Mouse (Mus musculus): ENCODE data around the gene Cdc42ep4.

Gene Cdc42ep4

DNA sequence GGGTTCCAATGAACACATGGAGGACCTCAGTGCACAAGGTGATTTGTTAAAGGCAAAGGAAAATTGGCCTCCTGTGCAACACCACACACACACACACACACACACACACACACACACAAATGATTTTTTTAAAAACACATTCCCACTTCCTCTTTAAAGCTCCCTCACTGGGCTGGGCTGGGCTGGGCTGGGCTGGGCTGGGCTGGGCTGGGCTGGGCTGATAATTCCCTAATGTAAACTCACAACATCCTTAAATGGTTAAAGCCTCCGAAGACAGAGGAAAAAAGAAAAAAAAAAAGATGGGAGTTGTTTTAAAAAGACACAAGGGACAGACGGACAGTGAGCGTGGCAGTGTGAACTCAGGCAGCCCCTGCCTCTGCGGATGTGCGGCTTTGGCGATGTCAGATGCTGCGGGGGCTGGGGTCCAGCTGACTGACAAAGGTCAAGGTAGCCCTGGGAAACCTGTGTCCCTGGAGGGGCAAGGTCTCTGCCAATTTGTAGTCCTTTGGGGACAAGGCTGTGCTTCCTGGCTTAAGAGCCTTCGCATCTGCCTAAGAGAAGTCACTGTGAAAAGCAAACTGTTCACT is 26.3 kb upstream of the Cdc42ep4 start:
- in situ Hi-C loops (cut with MboI, MseI): no loop called here

GRCm38 (mm10) chr11:113776851-113777511 is 25.3 kb upstream of the Cdc42ep4 start:
- in situ Hi-C loops (cut with MboI, MseI): no loop called here

DNA sequence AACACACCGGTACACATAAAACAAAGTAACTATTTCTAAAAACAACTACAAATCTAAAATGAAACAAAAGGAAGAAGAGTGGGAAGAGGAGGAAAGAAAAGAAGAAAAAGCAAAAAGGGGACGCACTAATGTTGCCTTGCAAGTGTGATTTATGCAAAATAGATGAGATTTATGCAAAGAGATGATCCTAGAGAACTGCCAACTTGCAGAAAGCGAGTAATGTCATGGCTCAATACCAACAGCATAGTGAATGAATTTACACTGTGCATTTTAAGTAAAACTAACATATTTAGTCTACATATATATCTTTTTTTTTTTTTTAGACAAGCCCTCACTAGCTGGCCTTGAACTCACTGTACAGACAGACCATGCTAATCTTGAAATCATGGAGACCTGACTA is 23.1 kb upstream of the Cdc42ep4 start:
- in situ Hi-C loops (cut with MboI, MseI): no loop called here

DNA sequence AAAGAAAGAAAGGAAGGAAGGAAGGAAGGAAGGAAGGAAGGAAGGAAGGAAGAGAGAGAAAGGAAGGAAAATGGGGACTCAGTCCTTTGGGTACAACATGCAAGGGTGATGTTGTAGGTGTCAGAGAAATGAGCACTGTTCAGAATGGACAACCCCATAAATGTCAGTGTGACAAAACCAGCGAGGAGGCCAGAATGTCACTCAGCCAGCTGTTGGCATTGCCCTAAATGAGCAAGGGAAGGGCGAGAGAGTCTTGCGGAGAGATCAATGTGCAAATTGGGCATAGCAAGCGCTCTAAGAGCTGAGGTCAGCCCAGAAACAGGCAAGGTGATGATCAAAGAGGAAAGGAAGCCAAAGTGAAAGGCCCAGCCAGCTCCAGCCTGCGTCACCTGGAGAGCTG is 21.5 kb upstream of the Cdc42ep4 start:
- in situ Hi-C loops (cut with MboI, MseI): no loop called here

GRCm38 (mm10) chr11:113771187-113771586 is 19.5 kb upstream of the Cdc42ep4 start:
- in situ Hi-C loops (cut with MboI, MseI): no loop called here

- in situ Hi-C loops (cut with MboI, MseI): no loop called here
Observed at GRCm38 (mm10) chr11:113768356-113768755, 16.7 kb upstream of the Cdc42ep4 start.

DNA sequence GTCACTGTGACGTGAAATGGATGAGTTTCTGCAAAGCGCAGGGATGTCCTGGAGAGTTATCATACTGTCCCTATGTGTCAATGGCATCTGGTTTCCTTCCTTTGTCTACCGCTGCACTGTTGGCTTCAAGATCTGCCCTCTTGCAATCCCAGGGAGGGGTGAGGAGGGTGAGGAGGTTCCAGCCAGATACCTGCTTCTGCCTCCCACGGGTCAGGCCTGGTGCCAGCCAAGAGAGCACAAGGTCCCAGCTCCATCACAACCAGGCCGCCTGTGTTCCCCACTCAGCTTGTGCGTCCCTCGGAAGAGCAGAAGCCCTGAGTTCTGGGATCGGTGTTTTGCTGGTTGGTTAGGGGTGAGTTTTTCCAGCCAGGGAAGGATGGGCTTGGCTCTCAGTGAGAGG is 15.6 kb upstream of the Cdc42ep4 start:
- in situ Hi-C loops (cut with MboI, MseI): no loop called here

- in situ Hi-C loops (cut with MboI, MseI): no loop called here
Observed at GRCm38 (mm10) chr11:113766284-113766985, 14.8 kb upstream of the Cdc42ep4 start.

- in situ Hi-C loops (cut with MboI, MseI): no loop called here
Observed at GRCm38 (mm10) chr11:113764132-113764849, 12.6 kb upstream of the Cdc42ep4 start.

DNA sequence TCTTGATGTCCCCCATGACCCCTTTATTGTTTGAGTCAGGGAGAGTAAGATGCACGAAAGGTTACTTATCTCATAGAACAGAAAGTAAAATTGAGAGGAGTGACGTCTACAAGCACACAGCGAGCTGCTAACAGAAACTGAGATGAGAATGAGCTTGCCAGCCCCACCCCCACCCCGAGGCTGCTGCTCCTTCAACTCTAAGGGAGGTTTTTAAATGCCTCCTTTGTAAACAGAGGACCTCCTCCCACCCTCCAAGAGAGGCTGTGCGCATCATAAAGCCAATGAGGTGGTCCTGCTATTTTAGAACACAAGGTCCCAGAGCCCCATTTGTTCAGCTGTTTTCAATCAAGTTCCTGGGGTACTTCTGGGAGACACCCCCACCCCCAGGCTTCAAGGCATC is 11.8 kb upstream of the Cdc42ep4 start:
- in situ Hi-C loops (cut with MboI, MseI): no loop called here

DNA sequence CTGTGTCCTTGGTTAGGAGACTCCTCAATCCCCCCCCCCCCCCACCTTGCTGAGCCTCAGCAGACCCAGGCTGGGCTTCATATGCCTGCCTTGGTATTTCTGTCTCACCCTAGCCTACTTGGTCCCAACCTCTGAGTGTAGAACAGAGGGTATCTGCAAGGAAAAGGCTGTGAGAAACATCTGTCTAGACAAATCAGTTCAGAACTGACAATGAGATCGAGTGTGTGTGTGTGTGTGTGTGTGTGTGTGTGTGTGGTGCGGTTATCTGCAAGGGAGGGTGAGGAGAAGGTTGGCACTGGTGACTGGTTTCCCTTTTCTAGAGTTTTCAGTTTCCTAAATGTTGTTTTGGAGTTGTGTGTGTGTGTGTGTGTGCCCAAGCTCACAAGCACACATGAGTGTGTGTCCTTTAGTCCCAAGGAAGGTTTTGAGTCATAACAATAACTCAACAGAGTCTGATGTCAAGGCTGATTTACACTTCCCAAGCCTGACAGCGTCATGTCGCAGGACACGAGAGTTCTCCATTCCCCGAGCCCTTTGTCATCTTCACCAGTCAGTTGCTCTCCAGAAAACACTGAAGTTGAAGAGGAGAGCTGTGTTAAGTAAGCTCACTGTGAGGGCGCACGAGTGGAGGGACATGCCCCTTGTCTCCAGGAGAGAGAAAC is 10.6 kb upstream of the Cdc42ep4 start:
- in situ Hi-C loops (cut with MboI, MseI): no loop called here

DNA sequence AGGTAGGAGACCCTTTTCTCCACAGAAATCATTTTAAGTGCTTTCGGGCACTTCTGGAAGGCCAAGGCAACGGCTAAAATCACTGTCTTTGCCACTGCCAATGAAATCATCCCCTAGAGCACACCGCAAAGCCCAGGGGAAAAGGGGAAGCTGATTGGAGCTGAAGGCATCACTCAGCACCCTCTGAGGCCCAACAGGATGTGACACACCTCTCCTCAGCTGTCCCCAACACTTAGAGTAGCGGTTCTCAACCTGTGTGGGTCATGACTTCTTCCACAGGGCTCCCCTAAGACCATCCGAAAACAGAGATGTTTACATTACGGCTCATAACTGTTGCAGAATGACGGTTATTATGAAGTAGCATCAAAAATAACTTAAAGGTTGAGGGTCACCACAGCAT is 10.0 kb upstream of the Cdc42ep4 start:
- in situ Hi-C loops (cut with MboI, MseI): no loop called here

- in situ Hi-C loops (cut with MboI, MseI): no loop called here
Observed at GRCm38 (mm10) chr11:113760476-113760875, 8.8 kb upstream of the Cdc42ep4 start.

DNA sequence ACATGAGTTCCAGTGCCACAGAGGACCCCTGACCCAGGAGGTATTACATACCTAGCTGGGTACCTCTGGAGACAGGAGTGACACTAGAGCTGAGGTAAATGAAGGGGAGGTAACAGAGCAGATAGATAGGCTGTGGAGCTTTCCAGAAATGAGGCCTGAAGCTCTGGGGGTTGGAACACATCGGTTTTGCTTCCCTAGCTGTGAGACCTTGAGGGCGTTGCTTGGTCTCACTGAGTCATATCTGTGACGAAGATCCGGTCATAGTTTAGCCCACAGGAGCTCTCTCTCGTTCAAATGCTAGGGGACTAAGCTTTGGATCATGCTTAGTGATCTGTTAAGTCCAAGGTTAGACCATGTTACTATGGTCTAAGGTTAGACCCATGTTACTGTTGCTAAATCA is 7.2 kb upstream of the Cdc42ep4 start:
- in situ Hi-C loops (cut with MboI, MseI): loop anchor here (5.0 to 10.0 kb wide), 2 partner anchors 48 to 74 kb away; partner anchors contain the start of genes D11Wsu47e and Fam104a

- in situ Hi-C loops (cut with MboI, MseI): loop anchor here (5.0 to 10.0 kb wide), 2 partner anchors 51 to 72 kb away; partner anchors contain the start of genes D11Wsu47e and Fam104a
Observed at GRCm38 (mm10) chr11:113756578-113756977, 4.9 kb upstream of the Cdc42ep4 start.

GRCm38 (mm10) chr11:113755878-113756277 is 4.2 kb upstream of the Cdc42ep4 start:
- in situ Hi-C loops (cut with MboI, MseI): loop anchor here (5.0 to 10.0 kb wide), 2 partner anchors 51 to 71 kb away; partner anchors contain the start of genes D11Wsu47e and Fam104a

DNA sequence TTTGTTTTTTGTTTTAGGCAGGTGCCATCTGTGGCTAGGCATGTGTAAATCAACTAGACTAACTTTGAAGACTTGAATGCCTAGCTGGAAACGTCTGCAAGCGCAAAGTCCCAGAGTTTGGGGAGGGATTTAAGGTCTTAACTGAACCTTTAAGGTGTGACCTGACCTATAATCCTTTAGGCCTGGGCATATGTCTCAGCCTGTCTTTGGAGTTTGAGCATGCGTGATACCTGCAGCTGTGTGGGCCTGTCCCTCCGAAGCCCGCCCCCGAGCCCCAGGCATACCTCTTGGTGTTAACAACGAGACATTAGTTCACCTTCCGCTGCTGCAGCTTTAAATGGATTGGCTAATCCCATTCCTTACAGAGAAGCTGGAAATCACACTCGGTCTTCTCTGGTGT is 3.2 kb upstream of the Cdc42ep4 start:
- in situ Hi-C loops (cut with MboI, MseI): loop anchor here (5.0 to 10.0 kb wide), 2 partner anchors 52 to 70 kb away; partner anchors contain the start of genes D11Wsu47e and Fam104a

DNA sequence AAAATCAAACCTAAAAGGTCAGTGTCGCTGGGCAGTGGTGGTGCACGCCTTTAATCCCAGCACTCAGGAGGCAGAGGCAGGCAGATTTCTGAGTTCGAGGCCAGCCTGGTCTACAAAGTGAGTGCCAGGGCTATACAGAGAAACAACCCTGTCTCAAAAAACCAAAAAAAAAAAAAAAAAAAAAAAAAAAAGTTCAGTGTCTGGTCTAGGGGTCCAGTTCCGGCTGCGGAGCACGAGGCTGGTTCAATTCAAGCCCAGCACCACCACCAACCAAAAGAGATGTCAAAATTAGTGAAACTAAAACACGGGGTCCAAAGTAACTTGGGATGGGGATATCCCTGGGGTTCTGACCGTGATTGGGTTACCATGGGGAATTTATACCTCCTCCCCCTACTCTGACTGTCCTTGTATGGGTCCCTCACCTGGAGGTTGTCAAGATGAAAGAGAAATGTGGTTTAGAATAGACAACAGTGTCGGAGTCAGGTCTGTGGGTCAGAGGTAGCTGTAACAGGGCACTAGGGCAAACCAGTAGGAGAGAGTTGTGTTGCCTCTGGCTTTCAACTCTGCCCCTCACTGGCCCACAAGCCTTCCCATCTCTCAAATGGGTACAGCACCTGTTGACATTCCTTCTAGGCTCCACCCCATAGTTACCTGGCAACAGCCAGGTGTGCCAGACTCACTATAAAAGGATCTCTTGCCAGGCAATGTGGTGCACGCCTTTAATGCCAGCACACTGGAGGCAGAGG is 1.2 kb upstream of the Cdc42ep4 start:
- in situ Hi-C loops (cut with MboI, MseI): loop anchor here (10.0 kb wide), 1 partner anchor 68 kb away; the partner anchor contains the start of genes D11Wsu47e and Fam104a

GRCm38 (mm10) chr11:113752158-113752661 is 529 bp upstream of the Cdc42ep4 start:
- in situ Hi-C loops (cut with MboI, MseI): loop anchor here (10.0 kb wide), 1 partner anchor 67 kb away; the partner anchor contains the start of genes D11Wsu47e and Fam104a

Data from T-helper 2 cell (primary cell).